Mouse (Mus musculus) olfactory bulb, adult 2 months (tissue): ENCODE results near the gene Mreg.

ENCODE experiments used
- CTCF ChIP-seq: fragments of 200-500 bp; IDR thresholded peaks from 2 replicates; pipeline ENCODE4 v1.5.1; 2012; ENCODE audit warnings: low read depth, mild to moderate bottlenecking, low read length, moderate library complexity; ENCODE audit not compliant: insufficient read depth
- POLR2A ChIP-seq: fragments of 200-500 bp; IDR thresholded peaks from 2 replicates; pipeline ENCODE4 v1.6.1; 2012; ENCODE audit warnings: mild to moderate bottlenecking, low read depth, low read length, moderate library complexity; ENCODE audit not compliant: insufficient read depth

DNA sequence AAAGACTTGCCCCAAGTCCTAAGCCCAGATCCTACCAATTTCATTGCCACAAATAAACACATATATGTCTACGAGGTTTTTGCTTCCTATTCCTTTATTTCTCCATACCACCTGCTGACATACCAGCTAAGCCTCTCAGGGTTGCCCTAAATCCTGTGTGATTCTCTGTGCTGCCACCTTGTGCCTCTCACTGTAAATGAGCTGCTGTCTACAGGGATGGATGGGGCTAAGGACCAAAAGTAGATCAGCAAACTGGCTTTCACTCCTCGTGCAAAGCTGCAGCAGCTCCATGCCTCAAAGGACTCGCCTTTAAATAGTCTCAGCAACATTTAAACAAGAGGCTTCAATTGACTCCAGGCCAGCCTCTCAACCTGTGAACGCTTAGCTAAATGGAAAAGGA is 7.9 kb upstream of the Mreg start:
- TF ChIP-seq CTCF = no peak
- no peak for TF ChIP-seq POLR2A
